Mouse (Mus musculus) hindbrain, embryonic 10.5 days (tissue): ENCODE data around the gene Umad1. TPM values are rescaled to one million over a fixed set of nuclear protein-coding genes. Genes with fewer than 3 reads are reported as not detected.

Source experiments
- DNase-seq: peaks from one replicate; pipeline ENCODE4 v3.0.0-alpha.2; 2017; ENCODE audit warnings: low spot score
- H3K27ac ChIP-seq: fragments of 300-500 bp; sonication (generic); 2 replicates; pipeline ENCODE4 v1.5.1; 2016; ENCODE audit warnings: mild to moderate bottlenecking, moderate library complexity
- H3K27me3 ChIP-seq: fragments of 300-500 bp; sonication (generic); 2 replicates; pipeline ENCODE4 v1.6.1; 2016; ENCODE audit warnings: mild to moderate bottlenecking; ENCODE audit not compliant: poor library complexity, insufficient read depth, severe bottlenecking
- H3K36me3 ChIP-seq: fragments of 300-500 bp; sonication (generic); 2 replicates; pipeline ENCODE4 v1.6.1; 2016; ENCODE audit warnings: mild to moderate bottlenecking, moderate library complexity
- H3K4me1 ChIP-seq: fragments of 300-500 bp; sonication (generic); replicated peaks from 2 replicates; pipeline ENCODE4 v1.6.1; 2016; ENCODE audit warnings: mild to moderate bottlenecking
- H3K4me3 ChIP-seq: fragments of 300-500 bp; sonication (generic); 2 replicates; pipeline ENCODE4 v1.5.1; 2016; ENCODE audit warnings: mild to moderate bottlenecking, moderate library complexity
- H3K9me3 ChIP-seq: fragments of 300-500 bp; sonication (generic); 2 replicates; pipeline ENCODE4 v1.6.1; 2016; ENCODE audit warnings: mild to moderate bottlenecking, moderate library complexity
- WGBS: fragments of 180-500 bp; shearing (Covaris S2); methylation state at CpG from one replicate; pipeline ENCODE4 v1.1.7; 2016; 5-methylcytosine and 5-hydroxymethylcytosine counted together
- polyA plus RNA-seq: library from polyadenylated mRNA; unstranded; fragments of >200 nt; fragmentation: Nextera tagmentation; extraction: Ambion mirVana; gene quantifications from 2 replicates; pipeline ENCODE4 v1.2.1, GENCODE M21; 2016

Gene Umad1
- polyA plus RNA-seq, 1 experiment from 2014 or later, result 22.7 TPM

GRCm38 (mm10) chr6:8497868-8498257 lies 238.8 kb downstream of the Umad1 start:
- H3K36me3 ChIP-seq, result no peaks in the 10 kb centered on the region
- no peaks in the 10 kb centered on the region for H3K27me3 ChIP-seq
- H3K27ac ChIP-seq, result no peak overlapping the region
- no peaks in the 10 kb centered on the region; the same call in 1 of the 2 replicates for H3K9me3 ChIP-seq
- H3K4me3 ChIP-seq, result no peak overlapping the region
- H3K4me1 ChIP-seq, result no peaks in the 10 kb centered on the region
- DNase-seq, result no peak
- WGBS, result 85% methylated on average over 6 of the region's 6 CpGs

GRCm38 (mm10) chr6:8498961-8499360 lies 239.9 kb downstream of the Umad1 start:
- Histone ChIP-seq H3K4me3 (no peak overlapping the region), H3K36me3 (no peaks in the 10 kb centered on the region), H3K27me3 (no peaks in the 10 kb centered on the region), H3K9me3 (no peaks in the 10 kb centered on the region; the same call in 1 of the 2 replicates), H3K4me1 (no peaks in the 10 kb centered on the region), H3K27ac (no peak overlapping the region)
- DNase-seq, result no peak
- WGBS, result 94% methylated on average over 3 of the region's 3 CpGs

DNA sequence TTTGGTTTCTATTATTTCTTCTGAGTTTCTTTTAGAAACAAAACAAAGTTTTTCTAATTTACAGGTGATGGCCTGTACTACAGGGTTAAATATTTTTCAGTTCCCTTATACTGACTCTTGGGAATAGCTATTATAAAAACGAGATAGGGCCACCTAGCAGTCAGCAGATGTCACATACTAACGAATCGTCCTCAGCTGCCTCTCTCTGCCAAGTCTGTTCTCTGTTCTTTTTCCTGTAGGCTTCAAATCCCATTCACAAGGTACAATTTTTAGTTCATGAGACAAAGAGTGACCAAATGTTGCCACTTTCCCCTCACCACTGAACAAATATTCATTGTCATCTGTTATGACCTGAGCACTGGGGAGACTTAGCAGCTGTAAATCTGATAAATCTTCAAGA lies 244.9 kb downstream of the Umad1 start:
- Histone ChIP-seq H3K36me3 (no peaks in the 10 kb centered on the region), H3K27me3 (no peaks in the 10 kb centered on the region), H3K4me1 (0 out of 2 replicates have a peak, but pooled peaks cover 5% of the 10 kb centered on the region), H3K27ac (no peak overlapping the region), H3K4me3 (no peak overlapping the region), H3K9me3 (no peaks in the 10 kb centered on the region; the same call in 1 of the 2 replicates)
- 72% methylated on average over 3 of the region's 3 CpGs for WGBS
- DNase-seq, result no peak

DNA sequence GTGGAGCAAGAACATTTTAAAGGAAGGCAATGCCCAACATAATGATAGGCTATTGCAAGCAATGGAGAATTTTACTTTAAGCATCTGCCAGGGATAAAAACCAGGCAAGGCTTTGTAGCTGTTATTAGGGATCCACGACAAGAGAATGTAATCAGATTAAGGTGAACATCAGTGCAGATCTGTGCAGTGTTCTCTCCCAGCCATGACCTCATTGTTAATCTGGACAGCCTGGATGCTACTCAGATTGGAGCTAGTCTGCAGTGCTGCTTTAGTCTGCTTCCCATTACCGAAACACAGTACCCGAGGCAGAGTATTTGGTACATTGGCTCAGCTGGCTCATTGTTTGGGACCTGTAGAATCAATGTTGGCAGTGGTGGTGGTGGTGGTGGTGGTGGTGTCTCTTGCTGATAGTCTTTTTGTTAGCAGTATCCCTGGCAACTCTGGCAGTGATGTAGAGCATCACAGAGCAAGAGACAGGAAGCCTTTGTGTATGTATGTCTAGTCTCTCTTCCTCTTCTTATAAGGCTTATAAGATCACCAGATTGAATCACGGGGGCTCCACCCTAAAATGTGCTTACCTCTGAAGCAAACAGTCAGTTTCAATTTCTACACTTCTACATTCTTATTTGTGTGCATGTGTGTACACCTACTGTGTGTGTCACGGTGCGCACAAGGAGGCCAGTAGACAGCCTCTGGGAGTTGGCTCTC lies 245.6 kb downstream of the Umad1 start:
- 85% methylated on average over 6 of the region's 6 CpGs for WGBS
- Histone ChIP-seq H3K27ac (no peak overlapping the region), H3K4me3 (no peak overlapping the region), H3K36me3 (no peaks in the 10 kb centered on the region), H3K27me3 (no peaks in the 10 kb centered on the region), H3K9me3 (no peaks in the 10 kb centered on the region; the same call in 1 of the 2 replicates), H3K4me1 (0 out of 2 replicates have a peak, but pooled peaks cover 5% of the 10 kb centered on the region)
- DNase-seq, result no peak

GRCm38 (mm10) chr6:8506631-8507030 lies 247.5 kb downstream of the Umad1 start:
- Histone ChIP-seq H3K4me3 (no peak overlapping the region), H3K9me3 (no peaks in the 10 kb centered on the region), H3K27me3 (no peaks in the 10 kb centered on the region)

More at GRCm38 (mm10) chr6:8506631-8507030, 247.5 kb downstream of the Umad1 start:
- H3K36me3 ChIP-seq, result no peaks in the 10 kb centered on the region
- peaks cover 14% of the 10 kb centered on the region for H3K4me1 ChIP-seq
- DNase-seq, result no peak
- no peak overlapping the region for H3K27ac ChIP-seq

Other genes starting within 250 kb of the Umad1 start
- 0.07 and 0.18 TPM in 2 replicates for gene Col28a1, start 66.7 kb upstream of the Umad1 start, polyA plus RNA-seq
- gene Mios, start 50.1 kb upstream of the Umad1 start, polyA plus RNA-seq, result 19.9 and 23.3 TPM in 2 replicates
- 175 and 185 TPM in 2 replicates for gene Rpa3, start 115 bp upstream of the Umad1 start, polyA plus RNA-seq
- gene Gm45062, start 162 bp downstream of the Umad1 start, polyA plus RNA-seq, result 8.0 and 9.1 TPM in 2 replicates